Mouse (Mus musculus) myocyte (in vitro differentiated cells): ENCODE measurements around the gene Txnrd1. TPM values are rescaled to one million over a fixed set of nuclear protein-coding genes. Genes with fewer than 3 reads are reported as not detected.

Source experiments
- H3K27me3 ChIP-seq: one replicate; pipeline ENCODE4 v1.6.1; 2011; ENCODE audit not compliant: control insufficient read depth, insufficient read depth, insufficient read length
- H3K36me3 ChIP-seq: one replicate; pipeline ENCODE4 v1.6.1; 2011; ENCODE audit not compliant: control insufficient read depth, insufficient read depth
- H3K4me2 ChIP-seq: one replicate; pipeline ENCODE4 v1.6.1; 2011; ENCODE audit warnings: low read depth, control low read depth
- H3K4me3 ChIP-seq: one replicate; pipeline ENCODE4 v1.5.1; 2011; ENCODE audit warnings: mild to moderate bottlenecking, control low read depth, moderate library complexity
- H3K79me2 ChIP-seq: one replicate; pipeline ENCODE4 v1.6.1; 2011; ENCODE audit not compliant: control insufficient read depth, insufficient read depth
- H3ac ChIP-seq: one replicate; pipeline ENCODE4 v1.6.1; 2011; ENCODE audit not compliant: control insufficient read depth, insufficient read length
- CEBPB ChIP-seq: IDR thresholded peaks from 2 replicates; pipeline ENCODE4 v1.6.1; 2011; ENCODE audit warnings: mild to moderate bottlenecking, moderate library complexity; ENCODE audit not compliant: poor library complexity, insufficient read depth, severe bottlenecking
- E2F4 ChIP-seq: IDR thresholded peaks from one replicate; pipeline ENCODE4 v1.6.1; 2011; ENCODE audit warnings: mild to moderate bottlenecking, control low read depth, moderate library complexity; ENCODE audit not compliant: insufficient read depth
- MAX ChIP-seq: IDR thresholded peaks from one replicate; pipeline ENCODE4 v1.6.1; 2011; ENCODE audit warnings: low read depth, mild to moderate bottlenecking, control low read depth
- MYOD1 ChIP-seq, 3 experiments: IDR thresholded peaks; one replicate each; pipeline ENCODE4 v1.6.1; 2011; ENCODE audit warnings: control low read depth in 2 of 3, low read depth in 2 of 3, mild to moderate bottlenecking in 2 of 3, moderate library complexity in 1 of 3; ENCODE audit not compliant: insufficient read length in 2 of 3, control insufficient read depth in 1 of 3
- MYOG ChIP-seq, 3 experiments: IDR thresholded peaks; one replicate each; pipeline ENCODE4 v1.6.1; 2011; ENCODE audit warnings: control low read depth in 2 of 3, low read depth in 2 of 3, mild to moderate bottlenecking in 2 of 3; ENCODE audit not compliant: insufficient read length in 2 of 3, control insufficient read depth in 1 of 3, insufficient read depth in 1 of 3
- POLR2A ChIP-seq: IDR thresholded peaks from one replicate; pipeline ENCODE4 v1.6.1; 2011; ENCODE audit warnings: low read depth, mild to moderate bottlenecking, control low read depth, moderate library complexity; ENCODE audit not compliant: insufficient read length
- POLR2AphosphoS2 ChIP-seq: IDR thresholded peaks from one replicate; pipeline ENCODE4 v1.6.1; 2011; ENCODE audit warnings: low read depth, control low read depth; ENCODE audit not compliant: insufficient read length
- REST ChIP-seq: IDR thresholded peaks from one replicate; pipeline ENCODE4 v1.6.1; 2011; ENCODE audit warnings: mild to moderate bottlenecking, control low read depth, moderate library complexity; ENCODE audit not compliant: insufficient read depth, insufficient read length
- SRF ChIP-seq: IDR thresholded peaks from one replicate; pipeline ENCODE4 v1.6.1; 2011; ENCODE audit warnings: low read depth; ENCODE audit not compliant: control insufficient read depth, insufficient read length
- TCF12 ChIP-seq: IDR thresholded peaks from one replicate; pipeline ENCODE4 v1.6.1; 2011; ENCODE audit warnings: mild to moderate bottlenecking, control low read depth; ENCODE audit not compliant: poor library complexity, insufficient read depth, severe bottlenecking
- TCF3 ChIP-seq: IDR thresholded peaks from one replicate; pipeline ENCODE4 v1.6.1; 2011; ENCODE audit warnings: low read depth, control low read depth; ENCODE audit not compliant: insufficient read length
- USF1 ChIP-seq: IDR thresholded peaks from one replicate; pipeline ENCODE4 v1.6.1; 2011; ENCODE audit warnings: low read depth, mild to moderate bottlenecking, control low read depth, moderate library complexity
- polyA plus RNA-seq: library from polyadenylated mRNA; unstranded; fragments of >200 nt; fragmentation: generic; extraction: Trizol; gene quantifications from one replicate; pipeline ENCODE4 v1.2.1, GENCODE M21; 2012; ENCODE audit warnings: missing spikeins

Gene Txnrd1
- polyA plus RNA-seq, 1 experiment: 77.0 TPM

- Histone ChIP-seq H3K36me3 (peaks cover 16% of the 10 kb centered on the region), H3ac (no peak within 1 kb of the TSS), H3K4me3 (no peak within 1 kb of the TSS), H3K4me2 (no peak within 1 kb of the TSS), H3K79me2 (peaks cover 99% of the 10 kb centered on the region), H3K27me3 (no peaks in the 10 kb centered on the region)
- TF ChIP-seq USF1 (no peak), E2F4 (no peak), MYOG (IDR thresholded peaks at IDR 0.05; ENCODE audit: control insufficient read depth in 1 of 3, insufficient read depth in 1 of 3, insufficient read length in 2 of 3, low read depth in 2 of 3) (no peak), POLR2A (no peak), MAX (no peak), TCF3 (no peak)
Measured at GRCm38 (mm10) chr10:82866356-82866755, 32.6 kb downstream of the Txnrd1 start, which contains the start of gene Eid3. Gene Eid3, plus strand, starts transcription at chr10:82866626.

DNA sequence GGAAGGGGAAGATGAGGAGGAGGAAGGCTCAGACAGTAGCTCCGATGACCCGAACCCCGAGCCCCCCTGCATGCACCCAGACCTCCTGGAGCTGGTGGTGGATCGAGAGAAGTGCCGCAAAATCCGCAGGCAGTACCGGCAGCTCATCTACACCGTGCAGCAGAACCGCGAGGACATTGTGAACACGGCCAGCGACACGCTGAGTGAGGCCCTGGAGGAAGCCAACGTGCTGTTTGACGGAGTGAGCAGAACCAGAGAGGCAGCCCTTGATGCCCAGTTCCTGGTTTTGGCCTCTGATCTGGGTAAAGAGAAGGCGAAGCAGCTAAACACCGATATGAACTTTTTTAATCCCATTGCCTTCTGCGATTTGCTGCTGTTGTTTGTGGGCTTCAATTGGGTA lies 33.1 kb downstream of the Txnrd1 start:
- H3ac ChIP-seq: no peak overlapping the region
- peaks cover 16% of the 10 kb centered on the region for H3K36me3 ChIP-seq
- H3K79me2 ChIP-seq: peaks cover 99% of the 10 kb centered on the region
- peak; percentile 51 for TF ChIP-seq POLR2AphosphoS2
- TF ChIP-seq POLR2A: no peak
- H3K4me2 ChIP-seq: no peak overlapping the region
- no peak overlapping the region for H3K4me3 ChIP-seq
- H3K27me3 ChIP-seq: no peaks in the 10 kb centered on the region

- peaks cover 21% of the 10 kb centered on the region for H3K36me3 ChIP-seq
- H3K4me2 ChIP-seq: no peak overlapping the region
Measured at GRCm38 (mm10) chr10:82868418-82869086, 34.8 kb downstream of the Txnrd1 start.

DNA sequence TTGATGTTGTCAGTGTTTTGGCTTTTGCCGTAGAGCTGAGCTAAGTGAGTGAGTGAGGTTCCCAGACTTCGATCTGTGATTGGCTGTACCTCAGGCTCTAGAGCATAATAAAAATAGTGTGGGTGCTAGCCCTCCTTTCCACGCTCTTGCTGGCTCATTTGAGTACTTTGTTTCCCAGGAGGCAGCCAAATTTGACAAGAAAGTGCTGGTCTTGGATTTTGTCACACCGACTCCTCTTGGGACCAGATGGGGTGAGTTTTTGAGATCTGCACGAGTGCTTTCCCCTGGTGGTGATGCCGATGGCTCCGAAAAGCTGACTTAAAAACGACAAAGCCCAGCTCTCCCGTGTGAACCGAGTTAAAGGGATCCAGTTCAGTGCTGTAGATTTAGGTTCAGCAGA lies 41.7 kb downstream of the Txnrd1 start:
- no peaks in the 10 kb centered on the region for H3K27me3 ChIP-seq
- H3K4me3 ChIP-seq: no peak overlapping the region
- no peak overlapping the region for H3ac ChIP-seq
- TF ChIP-seq E2F4 (no peak), REST (no peak), SRF (no peak), TCF12 (no peak), CEBPB (no peak), POLR2A (no peak), MAX (no peak), MYOG (IDR thresholded peaks at IDR 0.05; ENCODE audit: control insufficient read depth in 1 of 3, insufficient read depth in 1 of 3, insufficient read length in 2 of 3, low read depth in 2 of 3) (no peak), POLR2AphosphoS2 (no peak), USF1 (no peak), TCF3 (no peak), MYOD1 (IDR thresholded peaks at IDR 0.05; ENCODE audit: control insufficient read depth in 1 of 3, insufficient read length in 2 of 3, low read depth in 2 of 3) (no peak)
- peaks cover 39% of the 10 kb centered on the region for H3K79me2 ChIP-seq
- H3K36me3 ChIP-seq: peaks cover 55% of the 10 kb centered on the region
- no peak overlapping the region for H3K4me2 ChIP-seq

More at GRCm38 (mm10) chr10:82868418-82869086, 34.8 kb downstream of the Txnrd1 start:
- Histone ChIP-seq H3ac (no peak overlapping the region), H3K4me3 (no peak overlapping the region), H3K79me2 (peaks cover 100% of the 10 kb centered on the region), H3K27me3 (no peaks in the 10 kb centered on the region)
- TF ChIP-seq SRF (no peak), TCF12 (no peak), MYOD1 (IDR thresholded peaks at IDR 0.05; ENCODE audit: control insufficient read depth in 1 of 3, insufficient read length in 2 of 3, low read depth in 2 of 3) (no peak), MAX (no peak), E2F4 (no peak), REST (no peak), POLR2AphosphoS2 (no peak), CEBPB (no peak)

DNA sequence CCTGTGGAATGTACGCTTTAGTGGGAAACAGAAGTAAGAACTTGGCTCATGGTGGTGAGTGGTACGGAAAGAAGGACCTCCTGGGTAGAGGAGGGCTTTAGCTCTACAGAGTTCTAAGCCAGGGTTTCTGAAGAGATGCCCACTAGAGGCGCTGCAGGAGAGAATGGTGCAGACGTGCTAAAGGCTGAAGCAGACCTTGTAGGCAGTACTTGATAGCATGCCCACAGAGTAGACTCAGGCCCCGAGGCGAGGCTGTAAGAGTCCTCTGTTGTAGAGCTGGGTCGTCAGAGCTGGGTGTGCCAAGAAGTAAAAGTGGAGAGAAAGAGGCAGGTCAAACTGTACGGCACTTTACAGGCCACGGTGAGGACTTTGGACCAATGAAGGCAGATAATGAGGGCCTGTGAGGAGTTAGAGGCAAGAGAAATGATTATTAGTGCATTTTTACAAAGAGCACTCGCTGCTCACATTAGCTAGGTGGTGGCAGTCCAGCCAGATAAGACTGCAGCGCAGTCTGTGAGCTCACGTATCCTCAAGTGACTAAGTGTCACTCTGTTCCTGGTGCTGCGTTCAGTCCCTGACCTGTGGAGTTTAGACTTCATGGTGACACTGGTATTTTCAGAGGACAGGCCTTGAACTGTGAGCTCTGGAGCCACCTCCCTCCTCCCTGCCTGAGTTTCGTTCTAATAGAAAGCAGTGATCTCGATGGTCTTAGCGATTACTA lies 42.5 kb downstream of the Txnrd1 start:
- H3ac ChIP-seq: no peak overlapping the region
- H3K4me3 ChIP-seq: no peak overlapping the region
- H3K36me3 ChIP-seq: peaks cover 61% of the 10 kb centered on the region
- H3K79me2 ChIP-seq: peaks cover 32% of the 10 kb centered on the region
- H3K27me3 ChIP-seq: no peaks in the 10 kb centered on the region
- TF ChIP-seq MYOD1 (IDR thresholded peaks at IDR 0.05; ENCODE audit: control insufficient read depth in 1 of 3, insufficient read length in 2 of 3, low read depth in 2 of 3) (no peak), MYOG (IDR thresholded peaks at IDR 0.05; ENCODE audit: control insufficient read depth in 1 of 3, insufficient read depth in 1 of 3, insufficient read length in 2 of 3, low read depth in 2 of 3) (no peak), TCF3 (no peak)
- no peak overlapping the region for H3K4me2 ChIP-seq
